Mouse (Mus musculus) forebrain, embryonic 16.5 days (tissue): ENCODE data around the gene Ulk4. TPM values are rescaled to one million over a fixed set of nuclear protein-coding genes. Genes with fewer than 3 reads are reported as not detected.

Source experiments
- ATAC-seq: fragments of 200-750 bp; cut with Nextera tagmentation; 2 replicates; pipeline ENCODE4 v1.8.0; 2017; ENCODE audit warnings: mild to moderate bottlenecking, moderate library complexity
- H3K27ac ChIP-seq: fragments of 300-500 bp; sonication (generic); 2 replicates; pipeline ENCODE4 v1.5.1; 2014; ENCODE audit warnings: low read length, control low read depth
- H3K27me3 ChIP-seq: fragments of 300-500 bp; sonication (generic); replicated peaks from 2 replicates; pipeline ENCODE4 v1.6.1; 2014; ENCODE audit warnings: low read length; ENCODE audit not compliant: control insufficient read depth, insufficient read depth
- H3K36me3 ChIP-seq: fragments of 300-500 bp; sonication (generic); 2 replicates; pipeline ENCODE4 v1.6.1; 2014; ENCODE audit not compliant: control insufficient read depth, insufficient read depth
- H3K4me1 ChIP-seq: fragments of 300-500 bp; sonication (generic); replicated peaks from 2 replicates; pipeline ENCODE4 v1.6.1; 2014; ENCODE audit warnings: low read length; ENCODE audit not compliant: control insufficient read depth, insufficient read depth
- H3K4me2 ChIP-seq: fragments of 300-500 bp; sonication (generic); 2 replicates; pipeline ENCODE4 v1.6.1; 2014; ENCODE audit warnings: mild to moderate bottlenecking, low read length, control low read depth
- H3K4me3 ChIP-seq: fragments of 300-500 bp; sonication (generic); replicated peaks from 2 replicates; pipeline ENCODE4 v1.5.1; 2014; ENCODE audit warnings: mild to moderate bottlenecking, low read length, control low read depth
- H3K9ac ChIP-seq: fragments of 300-500 bp; sonication (generic); replicated peaks from 2 replicates; pipeline ENCODE4 v1.6.1; 2014; ENCODE audit warnings: low read depth, low read length, control low read depth
- H3K9me3 ChIP-seq: fragments of 300-500 bp; sonication (generic); 2 replicates; pipeline ENCODE4 v1.6.1; 2016; ENCODE audit warnings: low read length; ENCODE audit not compliant: control insufficient read depth
- WGBS: fragments of 180-500 bp; shearing (Covaris S2); extraction: QIAGEN DNeasy Blood & Tissue Kit; methylation state at CpG from one replicate; pipeline ENCODE4 v1.1.7; 2014; 5-methylcytosine and 5-hydroxymethylcytosine counted together
- polyA plus RNA-seq: library from polyadenylated mRNA; unstranded; fragments of >200 nt; fragmentation: Nextera tagmentation; extraction: Ambion mirVana; gene quantifications from 2 replicates; pipeline ENCODE4 v1.2.1, GENCODE M21; 2015

The Ulk4 gene
- polyA plus RNA-seq, 1 experiment from 2014 or later = 115 TPM

DNA sequence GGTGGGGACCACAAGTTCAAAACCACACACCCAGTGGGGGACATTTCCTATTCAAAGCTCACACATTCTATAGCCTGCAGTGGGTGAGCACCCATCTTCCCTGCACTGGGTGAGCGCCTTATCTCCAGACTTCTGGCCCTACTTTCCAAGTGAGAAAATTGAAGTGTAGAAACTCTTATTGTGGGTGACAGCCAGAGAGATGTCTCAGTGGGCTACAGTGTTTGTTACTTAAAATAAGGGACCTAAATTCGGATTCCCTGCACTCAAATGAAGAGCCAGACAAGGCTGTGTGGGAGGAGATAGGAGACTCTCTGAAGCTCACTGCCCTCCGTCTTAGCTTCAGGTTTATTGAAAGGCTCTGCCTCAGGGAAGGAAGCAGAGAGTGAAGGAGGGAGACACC, 202.3 kb downstream of the Ulk4 start:
- WGBS = 93% methylated on average over 3 of the region's 3 CpGs
- ATAC-seq = no peak
- Histone ChIP-seq H3K9me3 (no peaks in the 10 kb centered on the region), H3K36me3 (no peaks in the 10 kb centered on the region), H3K4me1 (peaks cover 15% of the 10 kb centered on the region), H3K4me3 (no peak overlapping the region), H3K27ac (no peak overlapping the region), H3K9ac (no peak overlapping the region), H3K4me2 (no peak overlapping the region), H3K27me3 (no peaks in the 10 kb centered on the region)

- H3K4me1 ChIP-seq = peaks cover 8% of the 10 kb centered on the region; the same call in 1 of the 2 replicates
- H3K9me3 ChIP-seq = no peaks in the 10 kb centered on the region
- ATAC-seq = no peak
- H3K4me3 ChIP-seq = no peak overlapping the region
- H3K4me2 ChIP-seq = no peak overlapping the region
- H3K27ac ChIP-seq = no peak overlapping the region
- no peaks in the 10 kb centered on the region for H3K36me3 ChIP-seq
- H3K9ac ChIP-seq = no peak overlapping the region
- WGBS = 27% methylated on average over 8 of the region's 8 CpGs
- no peaks in the 10 kb centered on the region for H3K27me3 ChIP-seq
These were observed 204.8 kb downstream of the Ulk4 start for GRCm38 (mm10) chr9:121072127-121072757.

- Histone ChIP-seq H3K4me2 (no peak overlapping the region), H3K9ac (no peak overlapping the region), H3K27me3 (no peaks in the 10 kb centered on the region), H3K27ac (no peak overlapping the region), H3K36me3 (no peaks in the 10 kb centered on the region), H3K9me3 (no peaks in the 10 kb centered on the region), H3K4me1 (peaks cover 9% of the 10 kb centered on the region; the same call in 1 of the 2 replicates), H3K4me3 (no peak overlapping the region)
- no peak for ATAC-seq
- WGBS = 63% methylated on average over 10 of the region's 10 CpGs
These were observed 205.4 kb downstream of the Ulk4 start for GRCm38 (mm10) chr9:121071461-121072126.

- Histone ChIP-seq H3K4me2 (no peak overlapping the region), H3K9me3 (no peaks in the 10 kb centered on the region), H3K4me3 (no peak overlapping the region), H3K27me3 (no peaks in the 10 kb centered on the region), H3K9ac (no peak overlapping the region), H3K4me1 (peaks cover 5% of the 10 kb centered on the region; the same call in 1 of the 2 replicates), H3K27ac (no peak overlapping the region), H3K36me3 (no peaks in the 10 kb centered on the region)
- no peak for ATAC-seq
- WGBS = 63% methylated on average over 11 of the region's 11 CpGs
These were observed 205.9 kb downstream of the Ulk4 start for GRCm38 (mm10) chr9:121071050-121071449.

- no peak for ATAC-seq
- WGBS = 81% methylated on average over 5 of the region's 5 CpGs
- no peak overlapping the region for H3K4me3 ChIP-seq
- no peak overlapping the region for H3K4me2 ChIP-seq
- no peak overlapping the region for H3K27ac ChIP-seq
- H3K27me3 ChIP-seq = no peaks in the 10 kb centered on the region
- H3K9ac ChIP-seq = no peak overlapping the region
- peaks cover 5% of the 10 kb centered on the region; the same call in 1 of the 2 replicates for H3K4me1 ChIP-seq
- no peaks in the 10 kb centered on the region for H3K9me3 ChIP-seq
- H3K36me3 ChIP-seq = no peaks in the 10 kb centered on the region
These were observed 208.9 kb downstream of the Ulk4 start for GRCm38 (mm10) chr9:121068115-121068514.

DNA sequence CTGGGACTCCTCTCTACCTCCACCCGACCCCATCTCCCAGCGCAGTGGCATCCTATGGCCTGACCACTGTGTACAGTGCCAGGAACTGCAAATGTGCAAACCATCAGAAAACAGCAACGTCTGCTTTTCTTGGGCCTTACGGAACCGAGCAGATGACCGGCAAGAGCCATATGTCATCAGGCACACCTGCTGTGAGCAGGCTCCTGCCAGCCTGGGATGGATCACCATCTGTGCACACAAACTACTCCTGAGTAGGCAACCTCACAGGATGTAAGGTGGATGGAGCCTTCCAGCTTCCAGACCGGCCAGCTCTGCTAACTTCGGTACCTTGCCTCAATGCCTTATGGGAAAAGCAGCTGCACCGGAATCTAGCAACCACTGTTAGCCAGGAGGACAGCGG, 210.0 kb downstream of the Ulk4 start:
- 0 out of 2 replicates have a peak, but pooled peaks have one; percentile 26 for ATAC-seq
- Histone ChIP-seq H3K27ac (no peak overlapping the region), H3K4me1 (peaks cover 8% of the 10 kb centered on the region), H3K27me3 (no peaks in the 10 kb centered on the region), H3K4me2 (no peak overlapping the region), H3K36me3 (no peaks in the 10 kb centered on the region), H3K9ac (no peak overlapping the region), H3K4me3 (no peak overlapping the region), H3K9me3 (no peaks in the 10 kb centered on the region)
- WGBS = 67% methylated on average over 10 of the region's 10 CpGs

GRCm38 (mm10) chr9:121065383-121065978, 211.5 kb downstream of the Ulk4 start:
- ATAC-seq = no peak
- Histone ChIP-seq H3K9ac (no peak overlapping the region), H3K27me3 (no peaks in the 10 kb centered on the region), H3K9me3 (no peaks in the 10 kb centered on the region), H3K27ac (no peak overlapping the region), H3K4me2 (no peak overlapping the region), H3K4me1 (peaks cover 13% of the 10 kb centered on the region), H3K4me3 (no peak overlapping the region), H3K36me3 (no peaks in the 10 kb centered on the region)
- 75% methylated on average over 10 of the region's 10 CpGs for WGBS

DNA sequence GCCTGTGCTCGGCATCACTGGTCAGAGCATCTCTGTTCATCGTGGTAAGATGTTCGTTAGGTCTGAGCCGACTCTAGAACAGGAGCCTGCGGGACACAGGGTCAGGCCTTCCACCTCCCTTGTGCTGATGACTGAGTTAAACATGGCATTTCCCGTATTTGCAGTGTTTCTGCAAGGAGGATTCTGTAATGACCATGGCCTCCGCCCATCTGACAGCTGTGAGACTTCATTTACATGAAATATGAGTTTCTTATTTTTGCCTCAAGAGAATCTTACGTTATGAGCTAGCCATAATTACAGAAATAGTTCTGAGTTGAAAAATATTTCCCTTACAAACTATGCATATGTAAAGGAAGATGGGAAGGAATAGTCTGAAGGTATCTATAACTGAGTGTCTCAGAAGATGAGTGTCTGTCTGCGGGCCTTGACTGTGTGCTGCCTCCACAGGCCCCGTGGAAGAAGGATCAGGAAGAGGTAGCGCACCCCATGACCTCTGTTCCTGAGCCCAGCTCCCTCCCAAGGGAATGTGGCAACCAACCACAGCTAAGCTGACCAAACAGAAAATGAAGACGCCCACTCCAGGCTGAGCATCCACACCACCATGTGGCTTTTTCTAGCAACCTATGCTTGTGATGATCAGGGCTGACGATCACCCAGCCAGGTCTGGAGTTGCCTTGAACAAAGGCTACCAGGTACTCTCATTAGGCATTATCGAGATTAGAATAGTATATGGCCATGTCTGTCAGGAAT, 212.2 kb downstream of the Ulk4 start:
- no peak for ATAC-seq
- WGBS = 83% methylated on average over 14 of the region's 14 CpGs
- no peaks in the 10 kb centered on the region for H3K9me3 ChIP-seq
- H3K36me3 ChIP-seq = no peaks in the 10 kb centered on the region
- no peak overlapping the region for H3K27ac ChIP-seq
- no peak overlapping the region for H3K9ac ChIP-seq
- H3K4me1 ChIP-seq = peaks cover 13% of the 10 kb centered on the region
- H3K4me2 ChIP-seq = no peak overlapping the region
- H3K27me3 ChIP-seq = no peaks in the 10 kb centered on the region
- H3K4me3 ChIP-seq = no peak overlapping the region

- no peaks in the 10 kb centered on the region for H3K9me3 ChIP-seq
- H3K9ac ChIP-seq = no peak overlapping the region
- 83% methylated on average over 3 of the region's 3 CpGs for WGBS
- no peaks in the 10 kb centered on the region for H3K36me3 ChIP-seq
- no peak overlapping the region for H3K27ac ChIP-seq
- H3K4me2 ChIP-seq = no peak overlapping the region
- no peaks in the 10 kb centered on the region for H3K27me3 ChIP-seq
- no peak overlapping the region for H3K4me3 ChIP-seq
- ATAC-seq = no peak
- peaks cover 16% of the 10 kb centered on the region for H3K4me1 ChIP-seq
These were observed 214.3 kb downstream of the Ulk4 start for GRCm38 (mm10) chr9:121062671-121063070.
